Mouse (Mus musculus) megakaryocyte progenitor cell, adult 5-6 weeks (primary cell): ENCODE results near the gene Ffar4. TPM values are rescaled to one million over a fixed set of nuclear protein-coding genes. Genes with fewer than 3 reads are reported as not detected.

ENCODE experiments used
- total RNA-seq, 2 experiments: library from RNA; stranded (forward) in 1 of 2; stranded (reverse) in 1 of 2; fragments of 157-497, 149-512 nt in 1 of 2; fragments of 200-1000 nt in 1 of 2; gene quantifications; 2 replicates each; pipeline versions ENCODE4 v1.2.3 to v1.2.4; 2015 to 2017

The Ffar4 gene
- total RNA-seq, 2 experiments from 2014 or later, result 0.33 TPM; not detected in 1

Other genes starting within 250 kb of the Ffar4 start
- 3.1 and 3.5 TPM in 2 replicates for gene Myof, start 53.5 kb upstream of the Ffar4 start, total RNA-seq (2015)
- 0.71 and 1.6 TPM in 2 replicates for gene Myof, start 53.5 kb upstream of the Ffar4 start, total RNA-seq (2017)
- 46.9 and 58.5 TPM in 2 replicates for gene Cep55, start 42.1 kb upstream of the Ffar4 start, total RNA-seq (2015)
- 52.4 and 56.9 TPM in 2 replicates for gene Cep55, start 42.1 kb upstream of the Ffar4 start, total RNA-seq (2017)
- gene Rbp4, start 28.2 kb downstream of the Ffar4 start, total RNA-seq (2015), result not detected in 2 replicates
- gene Rbp4, start 28.2 kb downstream of the Ffar4 start, total RNA-seq (2017), result not detected in 2 replicates
- not detected in 2 replicates for gene Pde6c, start 35.7 kb downstream of the Ffar4 start, total RNA-seq (2015)
- not detected in 2 replicates for gene Pde6c, start 35.7 kb downstream of the Ffar4 start, total RNA-seq (2017)
- gene Fra10ac1, start 127.1 kb downstream of the Ffar4 start, total RNA-seq (2015), result 31.1 and 33.8 TPM in 2 replicates
- 38.8 and 52.2 TPM in 2 replicates for gene Fra10ac1, start 127.1 kb downstream of the Ffar4 start, total RNA-seq (2017)
- gene Lgi1, start 167.5 kb downstream of the Ffar4 start, total RNA-seq (2015), result 0.02 TPM in 1 of 2 replicates, not detected in the other
- not detected in 2 replicates for gene Lgi1, start 167.5 kb downstream of the Ffar4 start, total RNA-seq (2017)